Mouse (Mus musculus): ENCODE measurements around the gene E130309D02Rik.

Gene E130309D02Rik

GRCm38 (mm10) chr5:143314730-143315513 lies at the start of gene E130309D02Rik:
Gene E130309D02Rik (minus strand): TSS chr5:143315360.
- in situ Hi-C loops (cut with MboI, MseI), result no loop called here

- in situ Hi-C loops (cut with MboI, MseI), result no loop called here
These were observed 48.8 kb upstream of the E130309D02Rik start for GRCm38 (mm10) chr5:143363678-143364615.

- in situ Hi-C loops (cut with MboI, MseI), result no loop called here
These were observed 46.3 kb upstream of the E130309D02Rik start for GRCm38 (mm10) chr5:143361428-143361827.

GRCm38 (mm10) chr5:143360000-143360399 lies 44.8 kb upstream of the E130309D02Rik start:
- in situ Hi-C loops (cut with MboI, MseI), result no loop called here

- in situ Hi-C loops (cut with MboI, MseI), result no loop called here
These were observed 44.1 kb upstream of the E130309D02Rik start for GRCm38 (mm10) chr5:143359263-143359662.

GRCm38 (mm10) chr5:143357564-143357963 lies 42.4 kb upstream of the E130309D02Rik start:
- in situ Hi-C loops (cut with MboI, MseI), result no loop called here

- in situ Hi-C loops (cut with MboI, MseI), result no loop called here
These were observed 41.7 kb upstream of the E130309D02Rik start, which contains the start of gene Grid2ip for GRCm38 (mm10) chr5:143356686-143357388. Gene Grid2ip (plus strand): TSS chr5:143357338.

- in situ Hi-C loops (cut with MboI, MseI), result no loop called here
These were observed 40.9 kb upstream of the E130309D02Rik start for GRCm38 (mm10) chr5:143356017-143356416.

GRCm38 (mm10) chr5:143346367-143346766 lies 31.2 kb upstream of the E130309D02Rik start:
- in situ Hi-C loops (cut with MboI, MseI), result no loop called here

- in situ Hi-C loops (cut with MboI, MseI), result loop anchor here (5.0 kb wide), 1 partner anchor 78 kb away; no protein-coding TSS in a partner anchor
These were observed 24.4 kb upstream of the E130309D02Rik start for GRCm38 (mm10) chr5:143339603-143340002.

- in situ Hi-C loops (cut with MboI, MseI), result loop anchor here (5.0 kb wide), 1 partner anchor 81 kb away; no protein-coding TSS in a partner anchor
These were observed 21.4 kb upstream of the E130309D02Rik start for GRCm38 (mm10) chr5:143336559-143336958.

GRCm38 (mm10) chr5:143335089-143335460 lies 19.9 kb upstream of the E130309D02Rik start:
- in situ Hi-C loops (cut with MboI, MseI), result loop anchor here (5.0 kb wide), 1 partner anchor 82 kb away; no protein-coding TSS in a partner anchor

GRCm38 (mm10) chr5:143334418-143335088 lies 19.4 kb upstream of the E130309D02Rik start:
- in situ Hi-C loops (cut with MboI, MseI), result loop anchor here (5.0 kb wide), 1 partner anchor 83 kb away; no protein-coding TSS in a partner anchor

- in situ Hi-C loops (cut with MboI, MseI), result no loop called here
These were observed 18.7 kb upstream of the E130309D02Rik start for GRCm38 (mm10) chr5:143333872-143334271.

- in situ Hi-C loops (cut with MboI, MseI), result no loop called here
These were observed 13.7 kb upstream of the E130309D02Rik start, which contains the start of gene Zdhhc4 for GRCm38 (mm10) chr5:143328690-143329495. Gene Zdhhc4 (minus strand): TSS chr5:143329256.

GRCm38 (mm10) chr5:143317288-143317610 lies 2.1 kb upstream of the E130309D02Rik start:
- in situ Hi-C loops (cut with MboI, MseI), result no loop called here

- in situ Hi-C loops (cut with MboI, MseI), result no loop called here
These were observed 1.6 kb upstream of the E130309D02Rik start for GRCm38 (mm10) chr5:143316605-143317287.

GRCm38 (mm10) chr5:143315514-143315888 lies 341 bp upstream of the E130309D02Rik start:
- in situ Hi-C loops (cut with MboI, MseI), result no loop called here

- in situ Hi-C loops (cut with MboI, MseI), result no loop called here
These were observed 904 bp downstream of the E130309D02Rik start for GRCm38 (mm10) chr5:143314183-143314729.

All from regulatory T cell (primary cell).